Mouse (Mus musculus) cortical plate, adult 2 months (tissue): ENCODE results near the gene D10Jhu81e. TPM values are rescaled to one million over a fixed set of nuclear protein-coding genes. Genes with fewer than 3 reads are reported as not detected.
"Not testable (repeated sequence)": the region's sequence is repeated elsewhere in the genome, so short reads cannot be mapped to it uniquely, and the experiment has no call there.

Source experiments
- H3K27ac ChIP-seq: fragments of 200-500 bp; 2 replicates; pipeline ENCODE4 v1.5.1; 2012; ENCODE audit warnings: low read length, control low read depth, inconsistent platforms; ENCODE audit not compliant: insufficient read depth
- H3K4me1 ChIP-seq: fragments of 200-500 bp; 2 replicates; pipeline ENCODE4 v1.6.1; 2011; ENCODE audit warnings: low read length; ENCODE audit not compliant: control insufficient read depth, insufficient read depth
- H3K4me3 ChIP-seq: fragments of 200-500 bp; 2 replicates; pipeline ENCODE4 v1.5.1; 2011; ENCODE audit warnings: mild to moderate bottlenecking, low read length, control low read depth; ENCODE audit not compliant: insufficient read depth
- CTCF ChIP-seq: fragments of 200-500 bp; IDR thresholded peaks from 2 replicates; pipeline ENCODE4 v1.5.1; 2011; ENCODE audit warnings: mild to moderate bottlenecking, control low read depth, low read length; ENCODE audit not compliant: insufficient read depth; ENCODE audit errors: extremely low read depth
- POLR2A ChIP-seq: fragments of 200-500 bp; IDR thresholded peaks from 2 replicates; pipeline ENCODE4 v1.6.1; 2011; ENCODE audit warnings: mild to moderate bottlenecking, low read length, control low read depth; ENCODE audit not compliant: insufficient read depth; ENCODE audit errors: extremely low read depth
- polyA plus RNA-seq: library from polyadenylated mRNA; depleted of rRNA; stranded (reverse); fragments of >200 nt; gene quantifications from 2 replicates; pipeline ENCODE4 v1.2.3, GENCODE M21; 2012

The D10Jhu81e gene
- polyA plus RNA-seq, 1 experiment, result 128 TPM

- H3K27ac ChIP-seq, result no peak overlapping the region
- TF ChIP-seq POLR2A, result no peak
- no peak for TF ChIP-seq CTCF
- no peak overlapping the region for H3K4me3 ChIP-seq
Measured at GRCm38 (mm10) chr10:78135947-78136346, 33.6 kb downstream of the D10Jhu81e start.

GRCm38 (mm10) chr10:78134975-78135798 is 34.4 kb downstream of the D10Jhu81e start:
- Histone ChIP-seq H3K4me3 (no peak overlapping the region), H3K4me1 (peaks cover 3% of the 10 kb centered on the region), H3K27ac (no peak overlapping the region)
- TF ChIP-seq POLR2A, result no peak
- no peak for TF ChIP-seq CTCF

More at GRCm38 (mm10) chr10:78135947-78136346, 33.6 kb downstream of the D10Jhu81e start:
- peaks cover 3% of the 10 kb centered on the region for H3K4me1 ChIP-seq

GRCm38 (mm10) chr10:78134400-78134799 is 35.2 kb downstream of the D10Jhu81e start:
- no peak for TF ChIP-seq CTCF
- peaks cover 3% of the 10 kb centered on the region for H3K4me1 ChIP-seq
- H3K27ac ChIP-seq, result no peak overlapping the region
- no peak overlapping the region for H3K4me3 ChIP-seq

- no peak overlapping the region for H3K27ac ChIP-seq
- H3K4me3 ChIP-seq, result no peak overlapping the region
- H3K4me1 ChIP-seq, result no peaks in the 10 kb centered on the region
- TF ChIP-seq POLR2A, result no peak
- no peak for TF ChIP-seq CTCF
Measured at GRCm38 (mm10) chr10:78129998-78130397, 39.6 kb downstream of the D10Jhu81e start.

- no peak overlapping the region for H3K4me3 ChIP-seq
- no peaks in the 10 kb centered on the region for H3K4me1 ChIP-seq
- no peak for TF ChIP-seq POLR2A
- no peak for TF ChIP-seq CTCF
- H3K27ac ChIP-seq, result no peak overlapping the region
Measured at GRCm38 (mm10) chr10:78129423-78129822, 40.2 kb downstream of the D10Jhu81e start.

GRCm38 (mm10) chr10:78128647-78129046 is 40.9 kb downstream of the D10Jhu81e start:
- H3K4me1 ChIP-seq, result no peaks in the 10 kb centered on the region
- no peak overlapping the region for H3K27ac ChIP-seq
- TF ChIP-seq POLR2A (no peak), CTCF (no peak)

GRCm38 (mm10) chr10:78127931-78128330 is 41.7 kb downstream of the D10Jhu81e start:
- Histone ChIP-seq H3K27ac (no peak overlapping the region), H3K4me1 (no peaks in the 10 kb centered on the region), H3K4me3 (no peak overlapping the region)
- no peak for TF ChIP-seq CTCF
- no peak for TF ChIP-seq POLR2A

More at GRCm38 (mm10) chr10:78128647-78129046, 40.9 kb downstream of the D10Jhu81e start:
- no peak overlapping the region for H3K4me3 ChIP-seq

GRCm38 (mm10) chr10:78127046-78127870 is 42.3 kb downstream of the D10Jhu81e start:
- H3K4me1 ChIP-seq, result no peaks in the 10 kb centered on the region
- TF ChIP-seq POLR2A, result no peak
- TF ChIP-seq CTCF, result no peak
- H3K4me3 ChIP-seq, result no peak overlapping the region
- H3K27ac ChIP-seq, result no peak overlapping the region

- H3K4me1 ChIP-seq, result no peaks in the 10 kb centered on the region
- TF ChIP-seq CTCF (no peak), POLR2A (no peak)
Measured at GRCm38 (mm10) chr10:78126311-78126710, 43.3 kb downstream of the D10Jhu81e start.

GRCm38 (mm10) chr10:78125061-78125460 is 44.5 kb downstream of the D10Jhu81e start:
- not testable (repeated sequence) for H3K27ac ChIP-seq, H3K4me3 ChIP-seq, H3K4me1 ChIP-seq

More at GRCm38 (mm10) chr10:78126311-78126710, 43.3 kb downstream of the D10Jhu81e start:
- no peak overlapping the region for H3K27ac ChIP-seq
- no peak overlapping the region for H3K4me3 ChIP-seq

- not testable (repeated sequence) for H3K4me3 ChIP-seq, H3K27ac ChIP-seq, H3K4me1 ChIP-seq
Measured at GRCm38 (mm10) chr10:78124137-78124536, 45.4 kb downstream of the D10Jhu81e start.
